Mouse (Mus musculus) splenic B cell, adult 2 months (primary cell): ENCODE data around the gene Adam12.

ENCODE experiments used
- DNase-seq: peaks from one replicate; pipeline ENCODE4 v3.0.0-alpha.2; 2011; ENCODE audit warnings: low read depth, low spot score
- H3K27me3 ChIP-seq: 2 replicates; pipeline ENCODE4 v1.6.1; 2012; ENCODE audit warnings: mild to moderate bottlenecking, low read length, moderate library complexity, mixed read lengths; ENCODE audit not compliant: control insufficient read depth, poor library complexity, insufficient read depth, severe bottlenecking
- H3K36me3 ChIP-seq: 2 replicates; pipeline ENCODE4 v1.6.1; 2012; ENCODE audit warnings: mild to moderate bottlenecking, low read length, moderate library complexity, mixed read lengths; ENCODE audit not compliant: control insufficient read depth, poor library complexity, insufficient read depth, severe bottlenecking

Adam12 gene

DNA sequence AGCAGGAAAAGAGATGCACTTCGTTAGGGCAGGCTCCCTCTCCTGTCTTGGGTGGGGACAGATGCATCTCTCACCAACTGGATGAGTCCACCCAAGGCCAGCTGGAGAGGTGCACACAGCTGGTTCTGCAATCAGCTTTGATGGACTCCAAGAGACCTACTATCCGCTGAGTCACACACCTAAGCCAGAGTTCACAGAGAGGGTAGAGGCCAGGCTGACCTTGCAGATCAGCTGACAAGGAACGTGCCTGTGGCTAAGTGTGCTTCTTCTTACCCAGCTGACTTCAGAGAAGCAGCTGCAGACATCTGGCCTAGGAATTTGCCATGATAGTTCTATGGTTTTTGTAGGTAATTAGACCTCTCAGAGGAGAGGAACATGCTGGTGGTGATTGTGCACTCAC is 368.8 kb downstream of the Adam12 start:
- Histone ChIP-seq H3K36me3 (no peaks in the 10 kb centered on the region), H3K27me3 (no peaks in the 10 kb centered on the region)
- DNase-seq: no peak

- Histone ChIP-seq H3K36me3 (no peaks in the 10 kb centered on the region), H3K27me3 (no peaks in the 10 kb centered on the region)
- no peak for DNase-seq
These were observed 369.2 kb downstream of the Adam12 start for GRCm38 (mm10) chr7:133862723-133863122.

DNA sequence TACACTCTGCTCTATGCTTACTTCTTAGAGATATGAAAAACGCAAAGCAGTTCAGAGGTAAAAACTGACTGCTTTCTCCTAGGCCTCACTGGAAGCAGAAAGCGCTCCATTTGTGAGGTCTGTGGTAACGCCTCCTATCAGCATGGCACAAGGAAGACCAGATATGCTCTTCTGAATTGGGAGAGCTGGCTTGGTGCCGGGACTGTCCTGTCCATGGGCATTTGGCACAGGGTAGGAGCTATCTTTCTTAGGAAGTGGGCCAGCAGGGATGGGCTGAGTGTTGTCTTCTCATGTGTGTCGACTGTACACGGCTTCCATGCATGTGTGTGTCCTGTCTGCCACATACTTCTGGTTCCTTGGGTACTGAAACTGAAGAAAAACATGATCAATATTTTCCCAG is 369.7 kb downstream of the Adam12 start:
- DNase-seq: no peak
- Histone ChIP-seq H3K36me3 (no peaks in the 10 kb centered on the region), H3K27me3 (no peaks in the 10 kb centered on the region)

DNA sequence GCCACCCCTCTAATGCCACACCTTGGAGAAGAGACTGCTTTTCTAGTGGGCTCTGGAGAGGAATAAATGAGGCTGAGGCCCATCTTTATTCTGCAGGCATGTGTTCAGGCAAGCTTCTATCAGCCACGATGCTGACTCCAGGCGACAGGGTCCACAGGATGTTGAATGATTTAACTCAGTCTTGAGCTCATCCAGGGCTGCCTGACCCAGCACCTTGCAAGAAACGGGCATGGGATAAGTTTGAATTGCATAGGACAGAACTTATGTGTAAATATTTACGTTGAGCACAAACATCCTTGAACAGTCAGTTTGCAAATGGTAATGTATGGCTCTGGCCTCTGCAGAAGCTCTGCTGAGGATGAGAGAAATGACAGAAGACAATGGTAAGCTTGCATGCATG is 372.4 kb downstream of the Adam12 start:
- DNase-seq: no peak
- H3K36me3 ChIP-seq: no peaks in the 10 kb centered on the region
- H3K27me3 ChIP-seq: no peaks in the 10 kb centered on the region

GRCm38 (mm10) chr7:133858506-133858905 is 373.4 kb downstream of the Adam12 start:
- H3K36me3 ChIP-seq: no peaks in the 10 kb centered on the region

GRCm38 (mm10) chr7:133856278-133856677 is 375.7 kb downstream of the Adam12 start:
- Histone ChIP-seq H3K36me3 (no peaks in the 10 kb centered on the region), H3K27me3 (no peaks in the 10 kb centered on the region)
- DNase-seq: peak; percentile 45

More at GRCm38 (mm10) chr7:133858506-133858905, 373.4 kb downstream of the Adam12 start:
- no peak for DNase-seq
- no peaks in the 10 kb centered on the region for H3K27me3 ChIP-seq

DNA sequence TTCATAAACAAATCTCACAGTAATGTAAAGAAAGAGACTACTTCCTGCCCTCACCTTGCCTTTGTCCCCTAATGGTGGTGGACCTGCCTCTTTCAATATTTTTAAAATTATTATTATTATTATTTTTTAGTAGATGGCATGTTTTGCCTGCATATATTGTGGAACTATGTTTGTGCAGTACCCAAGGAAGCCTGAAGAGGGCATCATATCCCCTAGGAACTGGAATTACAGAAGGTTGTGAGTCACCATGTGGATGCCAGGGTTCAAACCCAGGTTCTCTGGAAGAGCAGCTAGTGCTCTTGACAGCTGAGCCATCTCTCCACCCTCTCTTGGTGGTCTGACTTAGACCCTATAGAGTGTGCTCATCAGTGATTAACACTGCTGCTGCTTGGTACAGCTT is 381.2 kb downstream of the Adam12 start:
- Histone ChIP-seq H3K27me3 (no peaks in the 10 kb centered on the region), H3K36me3 (no peaks in the 10 kb centered on the region)
- DNase-seq: peak; percentile 1

DNA sequence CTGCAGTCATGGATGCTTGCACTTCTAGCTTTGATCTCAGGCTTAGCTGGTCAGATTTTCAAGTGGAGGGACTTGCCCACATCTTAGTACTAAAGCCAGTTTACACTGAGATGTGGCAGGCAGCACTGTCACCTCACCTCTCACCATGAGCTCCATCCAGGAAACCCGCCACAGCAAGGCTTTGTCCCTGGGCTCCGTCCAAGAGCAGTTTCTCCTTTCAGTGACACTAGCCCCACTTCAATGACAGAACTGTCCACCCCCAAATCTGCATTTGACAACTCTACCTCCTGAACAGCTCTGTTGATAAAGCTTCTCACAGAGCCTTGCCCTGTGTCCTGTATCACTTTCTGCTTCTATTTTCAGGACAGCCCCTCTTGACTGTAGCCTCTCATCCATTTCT is 383.8 kb downstream of the Adam12 start:
- Histone ChIP-seq H3K27me3 (no peaks in the 10 kb centered on the region), H3K36me3 (no peaks in the 10 kb centered on the region)
- DNase-seq: no peak

DNA sequence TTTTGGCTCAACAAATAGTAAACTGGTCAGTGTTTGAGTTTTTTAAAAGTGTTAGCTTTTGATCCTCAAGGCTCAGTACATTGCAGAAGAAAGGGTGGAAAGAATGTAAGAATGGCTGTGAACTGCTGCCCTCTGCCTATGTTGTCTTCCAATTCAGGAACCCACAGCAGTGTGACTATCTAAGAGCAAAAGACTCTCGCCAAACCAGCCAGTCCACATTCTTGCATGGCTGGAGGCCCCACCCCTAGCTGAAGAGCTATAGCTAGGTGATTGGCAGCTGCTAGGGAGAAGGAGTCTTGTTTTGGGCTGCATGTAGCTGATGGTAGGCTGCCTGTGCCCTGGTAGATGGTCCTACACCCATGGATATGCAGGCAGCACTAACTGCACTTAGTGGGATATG is 384.8 kb downstream of the Adam12 start:
- no peaks in the 10 kb centered on the region for H3K36me3 ChIP-seq
- no peak for DNase-seq
- H3K27me3 ChIP-seq: no peaks in the 10 kb centered on the region

DNA sequence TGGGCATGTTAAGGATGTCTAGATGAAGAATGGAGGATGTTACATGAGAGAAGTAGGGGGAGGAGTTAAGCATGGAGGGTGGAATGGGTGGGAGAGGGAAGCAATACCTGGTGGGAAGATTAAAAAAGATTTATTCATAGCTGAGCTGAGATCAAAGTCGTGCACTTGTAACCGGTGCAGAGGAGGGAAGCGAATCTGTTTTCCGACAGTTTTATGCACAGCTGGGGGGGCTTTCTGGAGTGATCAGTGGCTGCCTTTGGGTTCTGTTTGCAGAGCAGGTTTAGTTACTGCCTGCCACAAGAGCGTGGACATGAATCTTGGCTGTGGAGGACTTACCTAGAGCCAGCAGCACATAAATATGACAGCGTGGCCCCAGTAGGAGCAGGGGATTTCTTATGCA is 389.9 kb downstream of the Adam12 start:
- Histone ChIP-seq H3K36me3 (no peaks in the 10 kb centered on the region), H3K27me3 (no peaks in the 10 kb centered on the region)
- DNase-seq: no peak

DNA sequence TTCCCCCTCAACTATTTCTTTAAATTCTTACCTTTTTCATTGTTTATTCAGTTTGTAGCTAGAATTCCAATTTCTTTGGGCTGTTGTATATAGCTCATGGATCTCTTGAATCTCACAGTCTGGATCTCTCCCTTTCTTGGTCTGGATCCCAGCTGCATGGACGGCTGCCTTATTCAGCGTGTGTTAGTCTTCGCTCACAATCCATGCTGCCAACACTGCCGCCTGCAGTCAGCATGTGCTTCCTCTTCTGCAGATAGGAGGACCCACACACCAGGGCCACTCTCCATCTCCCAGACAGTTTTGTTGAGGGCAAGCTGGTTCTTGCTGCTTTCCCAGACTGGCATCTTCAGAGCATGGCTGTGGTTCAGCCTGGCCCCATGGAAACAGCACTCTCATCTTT is 392.4 kb downstream of the Adam12 start:
- DNase-seq: no peak
- no peaks in the 10 kb centered on the region for H3K36me3 ChIP-seq
- H3K27me3 ChIP-seq: no peaks in the 10 kb centered on the region
